Mouse (Mus musculus) heart, postnatal 0 days (tissue): ENCODE data around the gene Sgpp2. TPM values are rescaled to one million over a fixed set of nuclear protein-coding genes. Genes with fewer than 3 reads are reported as not detected.

Experiments used
- ATAC-seq: fragments of 200-750 bp; cut with Nextera tagmentation; 2 replicates; pipeline ENCODE4 v1.8.0; 2017; ENCODE audit warnings: low read depth, moderate number of reproducible peaks, moderate library complexity; ENCODE audit not compliant: insufficient read depth
- DNase-seq: peaks from one replicate; pipeline ENCODE4 v3.0.0-alpha.2; 2016; ENCODE audit warnings: low spot score
- H3K27ac ChIP-seq: fragments of 300-500 bp; sonication (generic); 2 replicates; pipeline ENCODE4 v1.5.1; 2014; ENCODE audit warnings: low read depth, mild to moderate bottlenecking
- H3K27me3 ChIP-seq: fragments of 300-500 bp; sonication (generic); 2 replicates; pipeline ENCODE4 v1.6.1; 2014; ENCODE audit warnings: low read length, mixed read lengths; ENCODE audit not compliant: control insufficient read depth, insufficient read depth
- H3K36me3 ChIP-seq: fragments of 300-500 bp; sonication (generic); replicated peaks from 2 replicates; pipeline ENCODE4 v1.6.1; 2014; ENCODE audit warnings: low read length, mixed read lengths; ENCODE audit not compliant: control insufficient read depth, insufficient read depth
- H3K4me1 ChIP-seq: fragments of 300-500 bp; sonication (generic); 2 replicates; pipeline ENCODE4 v1.6.1; 2014; ENCODE audit warnings: antibody characterized with exemption; ENCODE audit not compliant: control insufficient read depth, insufficient read depth
- H3K4me2 ChIP-seq: fragments of 300-500 bp; sonication (generic); 2 replicates; pipeline ENCODE4 v1.6.1; 2014; ENCODE audit warnings: low read depth, mild to moderate bottlenecking, low read length, moderate library complexity
- H3K4me3 ChIP-seq: fragments of 300-500 bp; sonication (generic); 2 replicates; pipeline ENCODE4 v1.5.1; 2014; ENCODE audit warnings: low read depth, low read length
- H3K9ac ChIP-seq: fragments of 300-500 bp; sonication (generic); replicated peaks from 2 replicates; pipeline ENCODE4 v1.6.1; 2014; ENCODE audit warnings: low read depth, low read length, mixed read lengths
- H3K9me3 ChIP-seq: fragments of 300-500 bp; sonication (generic); replicated peaks from 2 replicates; pipeline ENCODE4 v1.6.1; 2016; ENCODE audit warnings: low read length; ENCODE audit not compliant: control insufficient read depth
- CTCF ChIP-seq: IDR thresholded peaks from 2 replicates; pipeline ENCODE4 v1.5.1; 2016; ENCODE audit warnings: antibody characterized with exemption, control low read depth, low read depth
- EP300 ChIP-seq: IDR thresholded peaks from 2 replicates; pipeline ENCODE4 v1.6.1; 2016; ENCODE audit warnings: antibody characterized with exemption, low read depth
- WGBS: fragments of 180-500 bp; shearing (Covaris S2); extraction: QIAGEN DNeasy Blood & Tissue Kit; methylation state at CpG from one replicate; pipeline ENCODE4 v1.1.7; 2014; 5-methylcytosine and 5-hydroxymethylcytosine counted together
- polyA plus RNA-seq: library from polyadenylated mRNA; unstranded; fragments of >200 nt; fragmentation: Nextera tagmentation; extraction: Ambion mirVana; gene quantifications from 2 replicates; pipeline ENCODE4 v1.2.1, GENCODE M21; 2015
- total RNA-seq: library from RNA; depleted of rRNA; stranded (reverse); fragments of >200 nt; gene quantifications from 2 replicates; pipeline ENCODE4 v1.2.3, GENCODE M21; 2014; ENCODE audit warnings: low replicate concordance

Gene Sgpp2
- total and polyA plus RNA-seq, 2 experiments from 2014 or later = 0.07 TPM; not detected in 1

DNA sequence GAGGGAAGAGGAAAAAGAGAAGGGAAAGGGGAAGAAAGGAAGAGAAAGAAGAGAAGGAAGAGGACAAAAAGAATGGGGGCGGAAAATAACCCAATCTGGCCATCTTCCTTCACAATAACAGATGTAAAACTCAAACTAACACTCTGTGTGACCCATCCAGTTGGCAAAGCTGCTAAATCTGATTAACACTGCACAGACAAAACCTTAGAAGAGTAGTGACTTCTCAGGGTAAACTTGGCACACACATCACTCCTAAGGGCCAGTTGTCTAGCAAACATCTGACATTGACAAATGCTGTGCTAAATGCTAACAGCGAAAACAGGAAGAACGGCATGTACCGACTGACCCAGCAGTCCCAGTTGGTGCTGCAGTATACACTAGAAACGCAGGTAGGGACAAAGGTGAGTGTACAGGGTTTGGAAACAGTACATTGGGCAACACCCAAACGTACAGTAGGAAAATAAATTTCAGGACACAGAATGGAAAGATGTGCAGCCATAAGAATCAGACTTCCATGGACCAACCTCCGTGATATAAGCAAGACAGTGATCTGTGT, 10.4 kb upstream of the Sgpp2 start:
- Histone ChIP-seq H3K27me3 (no peaks in the 10 kb centered on the region), H3K4me3 (no peak overlapping the region), H3K9me3 (no peaks in the 10 kb centered on the region), H3K27ac (no peak overlapping the region), H3K4me2 (no peak overlapping the region), H3K36me3 (no peaks in the 10 kb centered on the region), H3K9ac (no peak overlapping the region), H3K4me1 (no peaks in the 10 kb centered on the region)
- ATAC-seq = no peak
- TF ChIP-seq CTCF (no peak), EP300 (no peak)
- DNase-seq = no peak
- 78% methylated on average over 7 of the region's 7 CpGs for WGBS

GRCm38 (mm10) chr1:78308688-78309087, 1.5 kb upstream of the Sgpp2 start:
- H3K4me3 ChIP-seq = no peak overlapping the region
- ATAC-seq = no peak
- H3K27ac ChIP-seq = no peak overlapping the region
- DNase-seq = no peak
- WGBS = 68% methylated on average over 1 of the region's 1 CpGs
- H3K4me2 ChIP-seq = no peak overlapping the region
- H3K36me3 ChIP-seq = no peaks in the 10 kb centered on the region
- TF ChIP-seq EP300 (no peak), CTCF (no peak)
- no peak overlapping the region for H3K9ac ChIP-seq
- peaks cover 13% of the 10 kb centered on the region for H3K4me1 ChIP-seq
- no peaks in the 10 kb centered on the region for H3K9me3 ChIP-seq
- H3K27me3 ChIP-seq = peaks cover 42% of the 10 kb centered on the region

DNA sequence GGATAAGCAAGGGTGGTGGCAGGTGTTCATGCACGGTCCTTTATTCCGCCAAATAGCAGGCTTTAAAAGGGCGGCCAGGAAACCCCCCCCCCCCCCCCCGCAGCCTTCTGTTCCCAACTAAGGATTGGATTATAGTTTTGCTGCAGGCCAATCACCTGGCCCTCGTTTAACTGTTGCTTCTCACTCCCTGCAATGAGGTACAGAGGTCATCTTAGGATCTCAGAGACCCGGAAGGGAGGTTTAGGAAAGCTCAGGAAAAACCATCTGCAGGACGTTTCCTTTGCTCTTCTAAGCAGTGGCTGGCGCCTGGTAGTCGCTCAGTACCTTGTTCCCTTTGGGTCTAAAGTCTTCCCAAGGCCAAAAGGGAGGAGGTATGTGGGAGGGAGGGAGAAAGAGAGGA, 865 bp upstream of the Sgpp2 start:
- H3K4me2 ChIP-seq = no peak overlapping the region
- H3K9me3 ChIP-seq = no peaks in the 10 kb centered on the region
- 11% methylated on average over 9 of the region's 9 CpGs for WGBS
- no peak overlapping the region for H3K9ac ChIP-seq
- DNase-seq = no peak
- no peaks in the 10 kb centered on the region for H3K36me3 ChIP-seq
- TF ChIP-seq CTCF (no peak), EP300 (no peak)
- ATAC-seq = no peak
- H3K27me3 ChIP-seq = peaks cover 42% of the 10 kb centered on the region
- H3K27ac ChIP-seq = no peak overlapping the region
- peaks cover 13% of the 10 kb centered on the region for H3K4me1 ChIP-seq
- no peak overlapping the region for H3K4me3 ChIP-seq

GRCm38 (mm10) chr1:78310861-78311341, 756 bp downstream of the Sgpp2 start:
- no peak for ATAC-seq
- no peaks in the 10 kb centered on the region for H3K9me3 ChIP-seq
- H3K36me3 ChIP-seq = no peaks in the 10 kb centered on the region
- no peak overlapping the region for H3K9ac ChIP-seq
- peaks cover 42% of the 10 kb centered on the region for H3K27me3 ChIP-seq
- H3K4me1 ChIP-seq = peaks cover 13% of the 10 kb centered on the region
- H3K27ac ChIP-seq = no peak overlapping the region
- peak overlapping the region; percentile 78 for H3K4me2 ChIP-seq
- H3K4me3 ChIP-seq = peak overlapping the region; percentile 47
- TF ChIP-seq EP300 (no peak), CTCF (no peak)
- no peak for DNase-seq
- WGBS = 2% methylated on average over 17 of the region's 17 CpGs

GRCm38 (mm10) chr1:78311482-78311881, 1.3 kb downstream of the Sgpp2 start:
- H3K9ac ChIP-seq = no peak overlapping the region
- WGBS = 10% methylated on average over 7 of the region's 7 CpGs
- H3K4me2 ChIP-seq = peak overlapping the region; percentile 78; the same call in 1 of the 2 replicates
- no peaks in the 10 kb centered on the region for H3K36me3 ChIP-seq
- TF ChIP-seq EP300 (no peak), CTCF (no peak)
- no peak for DNase-seq
- peaks cover 13% of the 10 kb centered on the region for H3K4me1 ChIP-seq
- H3K9me3 ChIP-seq = no peaks in the 10 kb centered on the region
- H3K4me3 ChIP-seq = peak overlapping the region; percentile 47; the same call in 1 of the 2 replicates
- no peak overlapping the region for H3K27ac ChIP-seq
- H3K27me3 ChIP-seq = peaks cover 42% of the 10 kb centered on the region
- ATAC-seq = no peak

GRCm38 (mm10) chr1:78312917-78313316, 2.8 kb downstream of the Sgpp2 start:
- no peak overlapping the region for H3K4me3 ChIP-seq
- peaks cover 13% of the 10 kb centered on the region for H3K4me1 ChIP-seq
- no peak for TF ChIP-seq EP300
- H3K4me2 ChIP-seq = no peak overlapping the region
- DNase-seq (no peak), ATAC-seq (no peak)
- H3K9ac ChIP-seq = no peak overlapping the region
- no peaks in the 10 kb centered on the region for H3K9me3 ChIP-seq
- WGBS = 76% methylated on average over 4 of the region's 4 CpGs
- H3K36me3 ChIP-seq = no peaks in the 10 kb centered on the region
- peaks cover 42% of the 10 kb centered on the region for H3K27me3 ChIP-seq
- no peak overlapping the region for H3K27ac ChIP-seq
